Mouse (Mus musculus): ENCODE measurements around the gene Kcnq1.
A peak's percentile ranks its signal among the peaks of the same experiment; 100 is the strongest.

DNA sequence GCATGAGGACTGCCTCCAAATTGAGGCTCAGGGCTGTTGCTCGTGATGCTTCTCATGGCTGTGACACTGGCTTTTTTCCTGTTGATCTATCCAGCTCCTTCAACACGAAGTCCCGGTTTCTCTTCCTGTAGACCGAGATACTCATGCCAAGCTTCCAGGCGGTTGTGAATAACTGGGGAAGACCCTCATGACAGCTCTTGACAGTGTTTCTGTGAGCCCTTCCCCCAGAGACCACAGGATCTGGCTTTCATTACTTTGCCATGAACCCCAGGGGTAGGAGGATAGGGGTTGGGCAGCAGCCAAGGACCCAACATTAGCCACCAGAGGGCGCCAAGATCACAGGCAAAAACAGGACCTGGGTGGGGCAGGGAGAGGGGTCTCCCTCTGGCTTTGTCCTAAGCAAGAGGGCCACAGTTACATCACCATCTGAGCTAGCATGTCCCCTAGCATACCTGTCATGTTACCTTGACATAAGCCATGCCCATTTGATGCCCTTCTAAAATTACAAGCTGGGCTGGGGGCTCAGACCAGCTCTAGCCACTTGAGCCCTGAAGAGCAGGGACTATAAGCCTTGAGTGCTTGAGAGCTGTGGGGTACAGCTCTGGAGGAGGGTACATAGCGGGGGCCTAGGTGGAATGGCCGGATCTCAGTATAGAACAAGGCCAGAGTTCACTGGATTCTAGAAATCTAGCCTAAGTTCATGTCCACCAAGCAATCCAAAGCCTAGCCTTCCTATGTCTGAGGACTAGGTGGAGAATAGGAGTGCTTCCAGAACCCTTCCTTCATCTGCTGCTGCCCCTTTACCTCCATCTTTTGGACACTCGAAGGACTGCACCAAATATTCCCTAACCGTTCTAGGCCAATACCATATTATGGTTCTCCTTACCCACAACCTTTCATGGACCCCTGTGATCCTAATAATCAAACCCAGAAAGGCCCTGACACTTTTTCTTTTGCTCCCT is 11.3 kb upstream of the Kcnq1 start, which contains the start of gene Trpm5:
- peak; percentile 64; the same call in 1 of the 2 replicates for TF ChIP-seq CTCF (IDR thresholded peaks at IDR 0.05; ENCODE audit: extremely low read depth, insufficient read depth, insufficient read length, insufficient replicate concordance)
- no peak for TF ChIP-seq POLR2A (IDR thresholded peaks at IDR 0.05; ENCODE audit: low read depth, low read length)
